Mouse (Mus musculus) midbrain, embryonic 13.5 days (tissue): ENCODE measurements around the gene Trpm6. TPM values are rescaled to one million over a fixed set of nuclear protein-coding genes. Genes with fewer than 3 reads are reported as not detected.
"Not testable (repeated sequence)": the region's sequence is repeated elsewhere in the genome, so short reads cannot be mapped to it uniquely, and the experiment has no call there.

Experiments
- ATAC-seq: fragments of 200-750 bp; cut with Nextera tagmentation; 2 replicates; pipeline ENCODE4 v1.8.0; 2017; ENCODE audit warnings: mild to moderate bottlenecking, moderate TSS enrichment, moderate library complexity
- H3K27ac ChIP-seq: fragments of 300-500 bp; sonication (generic); 2 replicates; pipeline ENCODE4 v1.5.1; 2015; ENCODE audit warnings: inconsistent platforms, mild to moderate bottlenecking, moderate library complexity
- H3K27me3 ChIP-seq: fragments of 300-500 bp; sonication (generic); 2 replicates; pipeline ENCODE4 v1.6.1; 2015; ENCODE audit warnings: mild to moderate bottlenecking, inconsistent platforms
- H3K36me3 ChIP-seq: fragments of 300-500 bp; sonication (generic); 2 replicates; pipeline ENCODE4 v1.6.1; 2015; ENCODE audit warnings: mild to moderate bottlenecking, inconsistent platforms
- H3K4me1 ChIP-seq: fragments of 300-500 bp; sonication (generic); replicated peaks from 2 replicates; pipeline ENCODE4 v1.6.1; 2015; ENCODE audit warnings: inconsistent platforms
- H3K4me2 ChIP-seq: fragments of 300-500 bp; sonication (generic); replicated peaks from 2 replicates; pipeline ENCODE4 v1.6.1; 2015; ENCODE audit warnings: moderate library complexity, mild to moderate bottlenecking, inconsistent platforms
- H3K4me3 ChIP-seq: fragments of 300-500 bp; sonication (generic); replicated peaks from 2 replicates; pipeline ENCODE4 v1.5.1; 2015; ENCODE audit warnings: mild to moderate bottlenecking, inconsistent platforms
- H3K9ac ChIP-seq: fragments of 300-500 bp; sonication (generic); replicated peaks from 2 replicates; pipeline ENCODE4 v1.6.1; 2015; ENCODE audit warnings: mild to moderate bottlenecking, inconsistent platforms
- H3K9me3 ChIP-seq: fragments of 300-500 bp; sonication (generic); 2 replicates; pipeline ENCODE4 v1.6.1; 2016; ENCODE audit warnings: mild to moderate bottlenecking, inconsistent platforms
- WGBS: fragments of 180-500 bp; shearing (Covaris S2); methylation state at CpG from one replicate; pipeline ENCODE4 v1.1.7; 2015; 5-methylcytosine and 5-hydroxymethylcytosine counted together
- polyA plus RNA-seq: library from polyadenylated mRNA; unstranded; fragments of >200 nt; fragmentation: Nextera tagmentation; extraction: Ambion mirVana; gene quantifications from 2 replicates; pipeline ENCODE4 v1.2.1, GENCODE M21; 2015

Trpm6 gene
- polyA plus RNA-seq, result 0.36 and 0.43 TPM in 2 replicates

DNA sequence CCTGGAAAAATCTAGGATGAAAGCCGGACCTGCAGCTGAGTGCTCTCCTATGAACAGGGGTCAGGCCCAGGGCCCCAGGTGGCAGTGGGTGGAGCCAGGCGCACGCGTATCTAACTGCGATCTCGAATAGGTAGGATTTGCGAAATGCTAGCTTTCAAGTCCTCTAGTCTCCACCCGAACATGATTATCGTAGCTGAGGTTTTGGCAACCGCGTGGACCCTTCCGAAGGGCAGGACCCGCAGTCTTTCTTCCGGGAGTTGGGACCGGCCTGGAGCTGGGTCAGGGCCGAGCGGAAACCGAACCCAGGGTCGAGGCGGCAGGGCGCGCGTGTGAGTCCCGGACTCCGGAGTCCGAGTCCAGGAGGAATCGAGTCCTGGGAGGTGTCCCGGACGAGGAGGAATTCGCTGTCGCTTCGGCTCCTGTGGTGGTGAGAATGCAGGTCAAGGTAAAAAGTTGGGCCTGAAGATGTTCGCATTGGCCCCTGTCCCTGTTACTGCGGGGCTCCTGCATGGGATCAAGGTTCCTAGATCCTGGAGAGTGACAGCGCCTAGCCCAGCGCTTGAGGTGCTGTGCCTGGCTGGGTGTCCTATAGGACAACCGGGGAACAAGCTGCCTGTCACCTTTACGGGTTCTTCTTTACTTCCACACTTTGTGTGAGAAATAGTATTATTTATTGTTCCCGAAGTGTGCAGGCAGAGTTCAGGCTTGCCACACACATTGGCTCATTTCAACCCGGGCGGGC lies at the start of gene Trpm6:
Gene Trpm6, plus strand, starts transcription at position 386 of the 742 bp plus-strand sequence.
- H3K27me3 ChIP-seq, result peaks cover 19% of the 10 kb centered on the region
- 5% methylated on average over 41 of the region's 41 CpGs for WGBS

DNA sequence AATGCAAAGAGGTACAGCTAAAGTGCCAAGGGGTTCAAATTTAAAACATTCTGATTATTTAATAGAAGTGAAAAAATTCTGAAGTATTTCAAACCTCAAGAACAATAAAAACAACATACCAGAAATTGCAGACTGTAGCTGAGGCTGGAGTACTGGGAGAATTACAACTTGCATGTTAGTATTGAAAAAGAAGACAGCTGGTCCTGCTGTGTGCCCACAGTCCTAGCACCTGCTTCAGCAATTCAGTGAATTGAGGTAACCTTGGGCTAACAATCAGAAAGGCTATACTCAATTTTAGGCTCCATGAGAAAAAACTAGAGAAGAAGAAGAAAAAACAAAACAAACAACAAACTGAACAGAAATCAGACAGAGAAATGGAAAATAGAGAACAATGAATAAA lies 41.7 kb upstream of the Trpm6 start:
- no peak overlapping the region for H3K9ac ChIP-seq
- no peaks in the 10 kb centered on the region for H3K36me3 ChIP-seq
- peaks cover 5% of the 10 kb centered on the region; the same call in 1 of the 2 replicates for H3K4me1 ChIP-seq
- no peaks in the 10 kb centered on the region for H3K9me3 ChIP-seq
- no peak for ATAC-seq
- no peak overlapping the region for H3K4me3 ChIP-seq
- no peak overlapping the region for H3K27ac ChIP-seq
- no peak overlapping the region for H3K4me2 ChIP-seq
- no peaks in the 10 kb centered on the region for H3K27me3 ChIP-seq

More for the DNA sequence above, at the start of gene Trpm6:
- Histone ChIP-seq H3K36me3 (no peaks in the 10 kb centered on the region), H3K9me3 (no peaks in the 10 kb centered on the region), H3K9ac (peak within 1 kb of the TSS; percentile 55), H3K4me3 (peak within 1 kb of the TSS; percentile 42), H3K4me2 (peak within 1 kb of the TSS; percentile 66), H3K27ac (no peak within 1 kb of the TSS), H3K4me1 (peaks cover 8% of the 10 kb centered on the region)
- 0 out of 2 replicates have a peak, but pooled peaks have one; percentile 58 for ATAC-seq

DNA sequence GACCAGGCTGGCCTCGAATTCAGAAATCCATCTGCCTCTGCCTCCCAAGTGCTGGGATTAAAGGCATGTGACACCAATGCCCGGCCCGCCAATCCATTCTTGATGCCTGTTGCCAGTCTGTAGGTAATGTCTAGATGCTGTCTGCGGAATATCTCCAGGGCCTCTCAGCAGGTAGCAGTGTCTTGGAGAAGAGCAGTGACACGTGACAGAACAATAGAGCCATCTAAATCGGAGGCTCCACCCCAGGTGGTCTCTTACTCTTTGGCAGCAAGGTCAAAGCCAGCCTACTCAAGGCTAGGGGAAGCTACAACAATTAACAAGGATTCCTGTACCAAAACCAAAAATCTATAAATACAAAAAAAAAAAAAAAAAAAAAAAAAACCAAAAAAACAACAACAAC lies 38.9 kb upstream of the Trpm6 start:
- WGBS, result 50% methylated on average over 6 of the region's 6 CpGs
- H3K4me2 ChIP-seq, result no peak overlapping the region
- H3K9me3 ChIP-seq, result no peaks in the 10 kb centered on the region
- H3K27me3 ChIP-seq, result no peaks in the 10 kb centered on the region
- no peak overlapping the region for H3K27ac ChIP-seq
- no peak overlapping the region for H3K9ac ChIP-seq
- peaks cover 28% of the 10 kb centered on the region for H3K4me1 ChIP-seq
- ATAC-seq, result no peak
- H3K4me3 ChIP-seq, result no peak overlapping the region
- H3K36me3 ChIP-seq, result no peaks in the 10 kb centered on the region

DNA sequence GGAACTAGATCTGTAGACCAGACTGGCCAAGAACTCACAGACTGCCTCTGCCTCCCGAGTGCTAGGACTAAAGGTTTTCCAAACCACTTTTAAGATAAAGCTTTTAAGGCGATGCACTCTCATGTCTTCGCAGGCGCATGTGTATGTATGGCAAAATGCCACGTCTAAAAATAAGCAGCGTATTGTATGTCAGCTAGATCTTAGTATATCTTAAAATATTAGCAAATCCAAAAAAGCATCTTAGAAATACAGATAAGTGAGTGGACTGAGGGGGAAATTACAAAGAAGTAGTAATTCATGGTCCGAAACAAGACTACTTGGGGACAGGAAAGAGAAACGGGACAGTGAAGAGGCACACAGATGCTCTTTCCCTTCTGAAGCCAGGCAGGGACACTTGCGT lies 38.2 kb upstream of the Trpm6 start:
- H3K9me3 ChIP-seq, result no peaks in the 10 kb centered on the region
- no peak for ATAC-seq
- 94% methylated on average over 9 of the region's 9 CpGs for WGBS

DNA sequence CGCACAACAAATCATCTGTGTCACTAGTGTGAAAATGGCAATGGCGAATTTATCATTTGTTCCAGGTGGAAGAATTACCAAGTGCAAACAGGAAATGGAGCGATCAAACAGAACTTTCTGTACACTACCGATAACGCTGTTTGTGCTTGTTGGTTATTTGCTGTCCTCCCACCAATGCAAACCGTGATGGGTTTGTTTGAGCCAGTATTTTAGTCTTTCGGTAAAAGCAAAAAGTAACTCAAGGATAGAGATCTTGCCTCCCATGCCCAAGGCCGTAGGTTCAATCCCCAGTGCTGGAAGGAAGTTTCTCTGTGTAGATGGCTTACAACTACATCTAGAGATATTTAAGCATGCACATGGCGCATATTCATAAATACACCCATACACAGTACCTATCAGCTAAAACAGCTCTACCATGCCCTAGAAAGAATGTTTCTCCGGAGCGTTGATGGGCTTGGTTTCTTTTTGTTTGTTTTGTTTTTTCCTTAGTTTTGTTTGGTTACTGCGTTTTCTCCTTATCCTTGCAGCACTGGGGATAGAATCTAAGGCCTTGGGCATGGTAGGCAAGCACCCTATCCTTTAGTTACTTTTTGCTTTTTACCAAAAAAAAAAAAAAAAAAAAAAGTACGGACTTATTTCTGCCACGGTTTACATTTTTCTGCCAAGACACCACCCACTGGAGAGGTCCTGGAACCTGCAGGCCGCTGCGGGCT lies 37.5 kb upstream of the Trpm6 start:
- H3K9ac ChIP-seq, result peak overlapping the region; percentile 75
- peak overlapping the region; percentile 92 for H3K27ac ChIP-seq
- ATAC-seq, result no peak
- H3K4me2 ChIP-seq, result peak overlapping the region; percentile 52
- WGBS, result 58% methylated on average over 16 of the region's 16 CpGs
- H3K4me3 ChIP-seq, result peak overlapping the region; percentile 77
- peaks cover 29% of the 10 kb centered on the region for H3K4me1 ChIP-seq
- H3K9me3 ChIP-seq, result no peaks in the 10 kb centered on the region
- H3K27me3 ChIP-seq, result no peaks in the 10 kb centered on the region
- no peaks in the 10 kb centered on the region for H3K36me3 ChIP-seq

More for the DNA sequence above, 38.2 kb upstream of the Trpm6 start:
- Histone ChIP-seq H3K27me3 (no peaks in the 10 kb centered on the region), H3K4me3 (no peak overlapping the region), H3K4me1 (peaks cover 29% of the 10 kb centered on the region), H3K36me3 (no peaks in the 10 kb centered on the region), H3K4me2 (no peak overlapping the region), H3K9ac (no peak overlapping the region), H3K27ac (no peak overlapping the region)

DNA sequence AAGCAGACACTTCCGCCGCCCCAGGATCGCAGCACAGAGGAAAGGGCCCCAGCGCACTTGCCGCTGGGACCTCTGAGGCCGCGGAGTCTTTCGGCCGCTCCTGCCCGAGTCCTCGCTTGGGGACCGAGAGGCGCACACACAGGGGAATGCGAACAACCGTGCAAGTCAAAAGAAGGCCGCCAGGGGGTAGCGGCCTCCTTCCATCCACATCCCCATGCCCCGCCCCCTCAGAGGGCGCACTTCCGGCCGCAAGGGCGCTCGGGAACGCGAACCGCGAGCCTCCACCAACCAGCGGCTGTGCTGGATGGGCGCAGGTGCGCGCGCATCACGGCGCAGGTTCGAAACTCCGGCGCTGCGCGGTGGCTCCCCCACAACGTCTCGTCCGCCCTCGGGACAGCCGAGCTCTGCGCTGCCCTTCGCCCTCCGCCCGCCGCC lies 36.9 kb upstream of the Trpm6 start, which contains the start of gene D030056L22Rik:
Gene D030056L22Rik, plus strand, starts transcription at position 328 of the 435 bp plus-strand sequence.
- Histone ChIP-seq H3K4me2 (peak within 1 kb of the TSS; percentile 79), H3K9ac (peak within 1 kb of the TSS; percentile 81), H3K27ac (peak within 1 kb of the TSS; percentile 92), H3K9me3 (no peaks in the 10 kb centered on the region), H3K4me3 (peak within 1 kb of the TSS; percentile 77), H3K4me1 (peaks cover 29% of the 10 kb centered on the region), H3K36me3 (no peaks in the 10 kb centered on the region; the same call in 1 of the 2 replicates), H3K27me3 (no peaks in the 10 kb centered on the region)
- under 1% methylated on average over 49 of the region's 49 CpGs for WGBS
- ATAC-seq, result peak; percentile 99

DNA sequence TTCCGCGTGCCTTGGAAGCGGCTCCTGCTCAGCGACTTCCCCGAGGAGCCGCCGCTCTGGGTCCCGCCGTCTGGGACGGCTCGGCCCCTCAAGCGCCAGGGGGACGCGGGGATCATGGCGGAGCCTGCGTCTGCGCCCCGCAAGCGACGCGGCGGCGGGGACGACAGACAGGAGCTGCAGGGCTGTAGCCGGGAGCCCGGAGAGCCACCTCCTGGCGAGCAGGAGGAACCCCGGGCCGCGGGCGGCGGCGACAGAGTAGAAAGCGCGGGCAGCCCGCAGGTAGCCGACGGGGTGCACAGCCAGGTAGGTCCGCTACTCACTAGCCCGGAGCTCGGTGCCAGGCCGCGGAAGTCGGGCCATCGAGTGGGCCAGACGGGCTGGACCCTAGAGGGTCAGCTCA lies 36.4 kb upstream of the Trpm6 start:
- Histone ChIP-seq H3K4me3 (peak overlapping the region; percentile 77), H3K4me2 (peak overlapping the region; percentile 79), H3K27ac (peak overlapping the region; percentile 92), H3K4me1 (peaks cover 29% of the 10 kb centered on the region), H3K9ac (peak overlapping the region; percentile 81)
- WGBS, result 0% methylated on average over 38 of the region's 46 CpGs
- not testable (repeated sequence) for H3K27me3 ChIP-seq, H3K9me3 ChIP-seq, H3K36me3 ChIP-seq
- peak; percentile 81 for ATAC-seq

DNA sequence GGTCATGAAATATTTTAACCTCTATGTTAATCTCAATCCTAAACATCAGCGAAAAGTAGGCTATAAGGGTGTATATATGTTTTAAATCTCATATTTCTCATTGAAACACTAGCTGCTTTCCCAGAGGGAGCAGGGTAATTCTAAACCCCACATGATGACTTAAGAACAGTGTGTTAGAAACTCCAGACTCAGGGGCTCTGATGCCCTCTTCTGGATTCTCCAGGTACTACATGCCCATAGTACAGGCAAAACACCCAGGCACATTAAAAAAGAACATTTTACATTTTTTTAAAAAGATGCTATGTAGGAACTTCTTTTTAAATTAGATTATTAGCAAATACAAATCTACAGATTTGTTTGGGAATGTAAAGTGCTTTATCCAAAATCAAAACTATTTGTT lies 33.4 kb upstream of the Trpm6 start:
- Histone ChIP-seq H3K4me2 (no peak overlapping the region), H3K9me3 (no peaks in the 10 kb centered on the region), H3K4me1 (peaks cover 29% of the 10 kb centered on the region), H3K27me3 (no peaks in the 10 kb centered on the region), H3K4me3 (no peak overlapping the region), H3K27ac (no peak overlapping the region), H3K9ac (no peak overlapping the region), H3K36me3 (peaks cover 6% of the 10 kb centered on the region)
- 46% methylated on average over 1 of the region's 1 CpGs for WGBS
- ATAC-seq, result no peak

DNA sequence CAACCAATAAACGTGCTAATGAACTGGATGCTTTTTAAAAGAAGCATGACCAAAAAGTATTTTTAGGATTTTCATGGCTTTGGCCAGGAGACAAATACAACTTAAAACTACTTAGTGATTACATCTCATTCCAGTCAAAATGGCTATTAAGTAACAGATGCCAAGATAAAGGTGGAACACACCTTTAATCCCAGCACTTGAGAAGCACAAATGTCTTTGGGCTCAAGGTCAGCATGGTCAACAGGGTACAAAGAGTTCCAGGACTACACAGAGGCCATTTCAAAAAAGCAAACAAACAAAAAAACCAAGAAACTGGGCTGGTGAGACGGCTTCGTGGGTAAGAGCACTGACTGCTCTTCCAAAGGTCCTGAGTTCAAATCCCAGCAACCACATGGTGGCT lies 29.4 kb upstream of the Trpm6 start:
- Histone ChIP-seq H3K27me3 (no peaks in the 10 kb centered on the region), H3K4me2 (no peak overlapping the region), H3K36me3 (peaks cover 6% of the 10 kb centered on the region), H3K9me3 (no peaks in the 10 kb centered on the region), H3K9ac (no peak overlapping the region), H3K4me1 (peaks cover 7% of the 10 kb centered on the region), H3K27ac (no peak overlapping the region), H3K4me3 (no peak overlapping the region)
- no peak for ATAC-seq
- 91% methylated on average over 3 of the region's 3 CpGs for WGBS

DNA sequence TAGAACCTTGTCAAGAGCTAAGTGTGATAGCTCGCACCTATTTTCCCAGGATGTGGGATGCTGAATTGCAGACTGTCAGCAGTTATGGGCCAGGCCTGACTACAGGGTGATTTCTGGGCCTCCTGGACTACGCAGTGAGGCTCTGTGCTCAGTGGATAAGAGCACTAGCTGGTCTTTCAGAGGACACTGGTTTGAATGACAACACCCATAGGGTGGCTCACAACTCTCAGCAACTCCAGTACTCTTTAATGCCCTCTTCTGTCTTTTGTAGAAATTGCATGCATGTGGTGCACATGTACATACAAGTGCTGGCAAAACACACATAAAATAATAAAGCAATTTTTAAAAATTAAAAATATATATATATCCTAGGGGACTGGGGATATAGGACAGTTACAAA lies 24.6 kb upstream of the Trpm6 start:
- no peak overlapping the region for H3K4me3 ChIP-seq
- H3K9ac ChIP-seq, result no peak overlapping the region
- no peak overlapping the region for H3K4me2 ChIP-seq
- H3K9me3 ChIP-seq, result no peaks in the 10 kb centered on the region
- no peak overlapping the region for H3K27ac ChIP-seq
- no peaks in the 10 kb centered on the region for H3K4me1 ChIP-seq
- ATAC-seq, result no peak
- WGBS, result 90% methylated on average over 2 of the region's 2 CpGs
- H3K36me3 ChIP-seq, result no peaks in the 10 kb centered on the region
- H3K27me3 ChIP-seq, result no peaks in the 10 kb centered on the region

DNA sequence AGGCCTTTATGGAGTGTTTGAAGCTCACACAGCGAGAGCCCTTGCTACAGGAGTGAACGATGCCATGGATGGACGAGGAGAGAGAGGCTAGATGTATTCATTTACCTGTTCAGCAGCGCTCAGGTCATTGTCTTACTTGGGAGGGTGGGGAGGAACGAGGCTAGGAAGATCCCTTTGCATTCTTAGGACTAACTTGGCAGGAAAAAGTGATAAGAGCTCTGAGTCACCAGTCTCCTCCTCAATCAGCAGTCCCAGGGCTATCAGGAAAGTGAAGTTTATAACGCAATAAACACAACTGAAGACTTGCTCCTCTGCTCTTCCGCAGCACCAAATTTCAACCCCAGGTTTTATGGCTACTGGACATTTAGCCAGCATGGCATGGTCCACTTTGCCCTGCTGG lies 19.5 kb upstream of the Trpm6 start:
- WGBS, result 87% methylated on average over 7 of the region's 7 CpGs

DNA sequence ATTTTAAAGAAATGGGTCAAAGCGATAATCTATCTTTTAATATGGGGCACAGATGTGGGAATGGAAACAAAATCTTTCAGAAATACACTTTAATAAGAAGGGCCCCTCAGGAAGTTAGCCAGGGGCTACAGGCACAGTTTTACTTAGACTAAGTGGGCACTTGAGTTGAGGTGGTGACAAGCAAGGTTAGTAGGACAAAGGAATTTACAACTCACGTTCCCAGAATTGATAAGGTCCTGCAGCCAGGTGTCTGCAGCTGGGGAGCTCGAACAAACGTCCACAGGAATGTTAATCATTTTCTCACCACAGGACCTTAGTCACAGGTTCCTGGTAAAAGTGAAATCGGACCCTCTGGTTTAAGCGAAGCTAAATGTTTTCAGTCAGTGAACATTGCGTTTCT lies 18.7 kb upstream of the Trpm6 start:
- H3K4me1 ChIP-seq, result no peaks in the 10 kb centered on the region
- H3K27ac ChIP-seq, result no peak overlapping the region
- H3K4me2 ChIP-seq, result no peak overlapping the region
- no peak overlapping the region for H3K4me3 ChIP-seq
- ATAC-seq, result no peak
- H3K27me3 ChIP-seq, result no peaks in the 10 kb centered on the region
- H3K36me3 ChIP-seq, result no peaks in the 10 kb centered on the region
- H3K9me3 ChIP-seq, result no peaks in the 10 kb centered on the region
- H3K9ac ChIP-seq, result no peak overlapping the region
- 64% methylated on average over 7 of the region's 7 CpGs for WGBS

More for the DNA sequence above, 19.5 kb upstream of the Trpm6 start:
- Histone ChIP-seq H3K4me1 (no peaks in the 10 kb centered on the region), H3K9me3 (no peaks in the 10 kb centered on the region), H3K4me2 (no peak overlapping the region), H3K27me3 (no peaks in the 10 kb centered on the region), H3K4me3 (no peak overlapping the region), H3K36me3 (no peaks in the 10 kb centered on the region), H3K9ac (no peak overlapping the region), H3K27ac (no peak overlapping the region)
- no peak for ATAC-seq
